17 mouse cellular contexts compared by ENCODE assay signal in genomic region chr9:58051937-58052336, GRCm38 (mm10). TPM values are rescaled to one million over a fixed set of nuclear protein-coding genes. Genes with fewer than 3 reads are reported as not detected.
A peak's percentile ranks its signal among the peaks of the same experiment; 100 is the strongest.
DNase-seq lines count a peak whose midpoint lies in the region; ATAC-seq and TF ChIP-seq lines count a peak whose summit lies in the region.
"Had no signal": no experiment of that assay in that cellular context is flagged by ENCODE, and none has a peak within 500 bp of the region (broad histone marks: within the 10 kb centered on the region; RNA-seq: fewer than 3 reads in every experiment).

No protein-coding gene starts in this region.

- WGBS in midbrain, embryonic 10.5 days = 25% methylated on average over 5 of the region's 5 CpGs
- 33% methylated on average over 5 of the region's 5 CpGs for WGBS in midbrain, embryonic 11.5 days
- 28% methylated on average over 5 of the region's 5 CpGs for WGBS in forebrain, embryonic 14.5 days
- WGBS in neural tube, embryonic 14.5 days = 32% methylated on average over 5 of the region's 5 CpGs

- peaks cover 75% of the 10 kb centered on the region for H3K27me3 ChIP-seq in midbrain, embryonic 10.5 days (ENCODE audit: low read depth, poor library complexity, severe bottlenecking)
- no peaks in the 10 kb centered on the region for H3K27me3 ChIP-seq in midbrain, embryonic 11.5 days (ENCODE audit: control insufficient read depth, insufficient read depth, low read length)
- H3K27me3 ChIP-seq in forebrain, embryonic 14.5 days (replicated peaks; ENCODE audit: control insufficient read depth, insufficient read depth, low read length) = no peaks in the 10 kb centered on the region
- H3K27me3 ChIP-seq in neural tube, embryonic 14.5 days (ENCODE audit: control insufficient read depth, insufficient read depth, low read length) = no peaks in the 10 kb centered on the region

- peak; percentile 15; the same call in 1 of the 2 replicates for TF ChIP-seq CTCF in gastrocnemius, adult 2 months (IDR thresholded peaks at IDR 0.05)

- H3K4me3 ChIP-seq in gastrocnemius, adult 2 months = no peak overlapping the region
- no peak overlapping the region for H3K4me3 ChIP-seq in midbrain, embryonic 10.5 days
- no peak overlapping the region for H3K4me3 ChIP-seq in midbrain, embryonic 11.5 days (ENCODE audit: low read depth, low read length)
- H3K4me3 ChIP-seq in forebrain, embryonic 14.5 days (ENCODE audit: low read depth, low read length) = no peak overlapping the region
- H3K4me3 ChIP-seq in neural tube, embryonic 14.5 days (ENCODE audit: low read depth, low read length) = no peak overlapping the region
- H3K4me3 ChIP-seq: embryonic facial prominence, embryonic 12.5 days; liver, embryonic 12.5 days had no signal

- no peaks in the 10 kb centered on the region for H3K9me3 ChIP-seq in midbrain, embryonic 10.5 days (replicated peaks)
- H3K9me3 ChIP-seq in midbrain, embryonic 11.5 days (ENCODE audit: control insufficient read depth, low read length) = no peaks in the 10 kb centered on the region
- no peaks in the 10 kb centered on the region for H3K9me3 ChIP-seq in forebrain, embryonic 14.5 days (replicated peaks; ENCODE audit: control insufficient read depth, low read length)
- no peaks in the 10 kb centered on the region for H3K9me3 ChIP-seq in neural tube, embryonic 14.5 days (ENCODE audit: control insufficient read depth, low read length)
- H3K9me3 ChIP-seq: embryonic facial prominence, embryonic 12.5 days; liver, embryonic 12.5 days had no signal

- intact Hi-C loops in gastrocnemius, adult 2 months (cut with DNase I) = no loop called here
- intact Hi-C loops in gastrocnemius, postnatal 14 days (cut with DNase I; ENCODE audit: low total_unique reads) = no loop called here

- H3K4me2 ChIP-seq in midbrain, embryonic 11.5 days = no peak overlapping the region
- no peak overlapping the region for H3K4me2 ChIP-seq in forebrain, embryonic 14.5 days (ENCODE audit: low read length)
- no peak overlapping the region for H3K4me2 ChIP-seq in neural tube, embryonic 14.5 days (ENCODE audit: low read depth, low read length)
- H3K4me2 ChIP-seq: embryonic facial prominence, embryonic 12.5 days; liver, embryonic 12.5 days had no signal

- no peak overlapping the region for H3K9ac ChIP-seq in midbrain, embryonic 11.5 days (ENCODE audit: low read length)
- no peak overlapping the region for H3K9ac ChIP-seq in forebrain, embryonic 14.5 days (ENCODE audit: low read length)
- H3K9ac ChIP-seq in neural tube, embryonic 14.5 days (replicated peaks; ENCODE audit: low read depth, low read length) = no peak overlapping the region
- H3K9ac ChIP-seq: embryonic facial prominence, embryonic 12.5 days; liver, embryonic 12.5 days had no signal

- H3K36me3 ChIP-seq in midbrain, embryonic 10.5 days = no peaks in the 10 kb centered on the region
- no peaks in the 10 kb centered on the region for H3K36me3 ChIP-seq in midbrain, embryonic 11.5 days (ENCODE audit: control insufficient read depth, insufficient read depth, low read length)
- H3K36me3 ChIP-seq in forebrain, embryonic 14.5 days (ENCODE audit: control insufficient read depth, insufficient read depth, low read length) = no peaks in the 10 kb centered on the region
- no peaks in the 10 kb centered on the region for H3K36me3 ChIP-seq in neural tube, embryonic 14.5 days (ENCODE audit: control insufficient read depth, insufficient read depth, low read length)
- H3K36me3 ChIP-seq: embryonic facial prominence, embryonic 12.5 days; liver, embryonic 12.5 days had no signal

- DNase-seq in gastrocnemius, adult 2 months = no peak
- DNase-seq in gastrocnemius, postnatal 14 days = no peak
- no peak for DNase-seq in midbrain, embryonic 10.5 days (ENCODE audit: low spot score)
- DNase-seq in midbrain, embryonic 11.5 days (ENCODE audit: low spot score, missing footprints) = no peak
- peak; percentile 77 for DNase-seq in forebrain, embryonic 14.5 days (ENCODE audit: low spot score)
- no peak for DNase-seq in heart, adult 8-10 months (ENCODE audit: low spot score)
- no peak for DNase-seq in thymus, postnatal 4 days
- DNase-seq: adrenal gland, adult 2 months; heart, adult 18-20 months; kidney, postnatal 14 days; lung, postnatal 4 days; right cerebral cortex, postnatal 14 days; thymus, postnatal 36 days had no signal

- peaks cover 74% of the 10 kb centered on the region for H3K4me1 ChIP-seq in midbrain, embryonic 10.5 days
- H3K4me1 ChIP-seq in midbrain, embryonic 11.5 days (ENCODE audit: control insufficient read depth, insufficient read depth, low read length) = peaks cover 25% of the 10 kb centered on the region
- peaks cover 60% of the 10 kb centered on the region for H3K4me1 ChIP-seq in forebrain, embryonic 14.5 days (ENCODE audit: control insufficient read depth, insufficient read depth, low read length)
- peaks cover 32% of the 10 kb centered on the region; the same call in 1 of the 2 replicates for H3K4me1 ChIP-seq in neural tube, embryonic 14.5 days (ENCODE audit: control insufficient read depth, insufficient read depth, low read length)
- H3K4me1 ChIP-seq: liver, embryonic 12.5 days had no signal

- no peak for ATAC-seq in midbrain, embryonic 11.5 days (ENCODE audit: low FRiP score)
- ATAC-seq in forebrain, embryonic 14.5 days = no peak
- no peak for ATAC-seq in neural tube, embryonic 14.5 days (ENCODE audit: low read depth)
- ATAC-seq: inflammation-experienced regulatory T-cells, adult 6 months; liver, embryonic 12.5 days had no signal

- H3K27ac ChIP-seq in gastrocnemius, adult 2 months = no peak overlapping the region
- peak overlapping the region; percentile 34; the same call in 1 of the 2 replicates for H3K27ac ChIP-seq in midbrain, embryonic 10.5 days (replicated peaks)
- no peak overlapping the region for H3K27ac ChIP-seq in midbrain, embryonic 11.5 days (ENCODE audit: low read depth, low read length)
- peak overlapping the region; percentile 28; the same call in 1 of the 2 replicates for H3K27ac ChIP-seq in forebrain, embryonic 14.5 days (ENCODE audit: low read depth, low read length)
- H3K27ac ChIP-seq in neural tube, embryonic 14.5 days (ENCODE audit: low read depth, low read length) = peak overlapping the region; percentile 60; the same call in 1 of the 2 replicates
- H3K27ac ChIP-seq: embryonic facial prominence, embryonic 12.5 days; liver, embryonic 12.5 days had no signal

RNA-seq across cellular contexts. Expression of gene Stra6, which starts 11.7 kb away (rescaled TPM):
- total RNA-seq in gastrocnemius, adult 2 months (2021) = under 1 TPM; 0.13 to 0.31 TPM
- under 1 TPM; 0.16 to 0.29 TPM for total RNA-seq in gastrocnemius, postnatal 14 days (2021)
- polyA plus RNA-seq in midbrain, embryonic 10.5 days (2016; fragmentation: Nextera tagmentation; extraction: Ambion mirVana) = 15.2 TPM in 2 replicates
- polyA plus RNA-seq in midbrain, embryonic 11.5 days (2014; fragmentation: Nextera tagmentation; extraction: Ambion mirVana) = 7.3 and 9.7 TPM in 2 replicates
- polyA plus RNA-seq in forebrain, embryonic 14.5 days (2014; fragmentation: Nextera tagmentation; extraction: Ambion mirVana) = 9.9 and 11.1 TPM in 2 replicates
- 6.0 and 28.4 TPM in 2 replicates for polyA plus RNA-seq in neural tube, embryonic 14.5 days (2014; fragmentation: Nextera tagmentation; extraction: Ambion mirVana)
- total RNA-seq in heart, adult 8-10 months (2022) = 1 to 10 TPM in 1 of 4 experiments, under 1 TPM in 3; 0.50 to 1.5 (median 0.67) TPM

RNA-seq across cellular contexts. Expression of gene Cyp11a1, which starts 45.7 kb away (rescaled TPM):
- under 1 TPM in 1 of 2 experiments, not detected in 1; 0.10 TPM for total RNA-seq in gastrocnemius, adult 2 months (2021)
- under 1 TPM in 1 of 2 experiments, not detected in 1; 0.98 TPM for total RNA-seq in gastrocnemius, postnatal 14 days (2021)
- 0.07 and 0.09 TPM in 2 replicates for polyA plus RNA-seq in midbrain, embryonic 10.5 days (2016; fragmentation: Nextera tagmentation; extraction: Ambion mirVana)
- polyA plus RNA-seq in midbrain, embryonic 11.5 days (2014; fragmentation: Nextera tagmentation; extraction: Ambion mirVana) = 0.12 TPM in 1 of 2 replicates, not detected in the other
- 0.15 and 0.54 TPM in 2 replicates for polyA plus RNA-seq in forebrain, embryonic 14.5 days (2014; fragmentation: Nextera tagmentation; extraction: Ambion mirVana)
- polyA plus RNA-seq in neural tube, embryonic 14.5 days (2014; fragmentation: Nextera tagmentation; extraction: Ambion mirVana) = 0.43 and 0.71 TPM in 2 replicates
- total RNA-seq in heart, adult 8-10 months (2022) = under 1 TPM in 1 of 4 experiments, not detected in 3; 0.27 TPM
- total RNA-seq: heart, adult 18-20 months had no signal

Comparison
In these comparisons a context has a peak if more than half of its experiments do, and no peak if none do; other contexts are left out.
1. H3K27ac ChIP-seq: peak in midbrain, embryonic 10.5 days (single experiment), forebrain, embryonic 14.5 days (single experiment) and neural tube, embryonic 14.5 days (single experiment); none in gastrocnemius, adult 2 months (single experiment) and midbrain, embryonic 11.5 days (single experiment).